Mouse (Mus musculus): ENCODE results near the gene Triap1. TPM values are rescaled to one million over a fixed set of nuclear protein-coding genes. Genes with fewer than 3 reads are reported as not detected.

Triap1 gene
- polyA plus RNA-seq, 1 experiment: 33.2 TPM

DNA sequence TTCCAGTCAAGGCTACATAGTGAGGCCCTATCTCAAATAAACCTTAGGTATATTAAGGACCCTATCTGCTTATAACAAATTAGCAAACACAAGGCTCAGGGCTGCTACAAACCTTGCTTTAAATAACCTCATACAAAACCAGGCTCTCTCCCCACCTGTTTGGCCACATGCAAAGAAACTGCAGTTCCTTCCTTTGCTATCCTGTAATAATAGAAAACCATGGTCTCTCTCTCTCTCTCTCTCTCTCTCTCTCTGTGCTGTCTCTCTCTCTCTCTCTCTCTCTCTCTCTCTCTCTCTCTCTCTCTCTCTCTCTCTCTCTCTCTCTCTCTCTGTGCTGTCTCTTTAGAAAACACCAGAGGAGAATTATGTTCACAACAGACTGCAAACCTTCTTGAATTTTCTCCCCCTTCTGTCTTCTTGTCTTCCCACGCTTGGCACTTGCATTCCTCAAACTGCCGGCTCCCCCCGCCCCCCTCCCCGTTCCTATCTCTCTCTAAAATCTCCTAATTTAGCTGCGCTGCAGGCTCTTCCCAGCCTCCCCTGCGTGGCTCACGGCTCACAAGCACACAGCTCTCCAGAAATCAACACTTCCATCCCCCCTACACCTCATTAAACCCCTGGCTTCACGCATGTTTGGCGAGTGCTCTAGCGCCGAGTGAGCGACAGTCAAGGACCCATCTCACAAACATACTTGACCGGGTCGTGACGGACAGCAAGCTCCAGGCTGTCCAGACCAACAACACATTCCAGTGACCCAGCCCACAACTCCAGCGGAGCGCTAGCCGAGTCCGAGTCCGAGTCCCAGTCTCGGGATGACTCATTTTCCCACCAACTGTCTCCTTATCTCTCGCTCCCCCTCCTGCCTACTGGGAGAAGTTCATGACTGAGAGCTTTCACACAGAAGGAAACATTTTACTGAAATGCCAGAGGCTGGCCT is 21.8 kb upstream of the Triap1 start:
- H3K27ac ChIP-seq (replicated peaks; ENCODE audit: low read depth, low read length): peak overlapping the region; percentile 70
- H3K4me3 ChIP-seq (ENCODE audit: insufficient read depth, low read depth, low read length): peak overlapping the region; percentile 59
- H3K4me1 ChIP-seq (ENCODE audit: control insufficient read depth, insufficient read depth, insufficient read length, low read length): no peaks in the 10 kb centered on the region

DNA sequence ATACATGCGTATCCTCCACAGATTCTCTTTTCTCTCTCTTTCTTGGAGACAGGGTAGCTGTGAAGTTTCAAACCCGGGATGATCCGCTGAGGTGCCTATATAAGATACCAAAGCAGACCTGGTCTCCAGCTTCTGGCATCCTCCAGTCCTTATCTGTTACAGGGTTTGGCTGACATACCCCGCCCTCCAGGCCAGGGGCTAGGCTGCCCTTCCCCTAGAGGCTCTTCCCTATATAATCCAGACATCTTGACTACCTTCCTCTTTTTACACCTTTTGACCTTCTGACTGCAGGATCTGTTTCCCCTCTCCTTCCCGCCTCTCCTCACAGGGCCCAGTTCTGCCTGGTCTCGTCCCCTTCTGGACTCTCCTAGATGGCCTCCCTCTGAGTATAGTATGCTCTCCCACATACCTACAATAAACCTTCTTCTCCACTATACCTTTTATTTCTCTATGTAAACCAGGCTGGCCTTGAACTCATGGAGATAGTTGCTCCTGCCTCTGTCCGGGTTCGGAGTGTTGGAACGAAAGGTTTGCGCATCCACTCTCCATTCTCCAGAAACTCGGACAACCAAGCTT is 14.7 kb upstream of the Triap1 start:
- peak overlapping the region; percentile 82 for H3K27ac ChIP-seq (replicated peaks; ENCODE audit: low read depth, low read length)
- peak overlapping the region; percentile 79 for H3K4me3 ChIP-seq (ENCODE audit: insufficient read depth, low read depth, low read length)
- H3K4me1 ChIP-seq (ENCODE audit: control insufficient read depth, insufficient read depth, insufficient read length, low read length): 0 out of 2 replicates have a peak, but pooled peaks cover 3% of the 10 kb centered on the region

DNA sequence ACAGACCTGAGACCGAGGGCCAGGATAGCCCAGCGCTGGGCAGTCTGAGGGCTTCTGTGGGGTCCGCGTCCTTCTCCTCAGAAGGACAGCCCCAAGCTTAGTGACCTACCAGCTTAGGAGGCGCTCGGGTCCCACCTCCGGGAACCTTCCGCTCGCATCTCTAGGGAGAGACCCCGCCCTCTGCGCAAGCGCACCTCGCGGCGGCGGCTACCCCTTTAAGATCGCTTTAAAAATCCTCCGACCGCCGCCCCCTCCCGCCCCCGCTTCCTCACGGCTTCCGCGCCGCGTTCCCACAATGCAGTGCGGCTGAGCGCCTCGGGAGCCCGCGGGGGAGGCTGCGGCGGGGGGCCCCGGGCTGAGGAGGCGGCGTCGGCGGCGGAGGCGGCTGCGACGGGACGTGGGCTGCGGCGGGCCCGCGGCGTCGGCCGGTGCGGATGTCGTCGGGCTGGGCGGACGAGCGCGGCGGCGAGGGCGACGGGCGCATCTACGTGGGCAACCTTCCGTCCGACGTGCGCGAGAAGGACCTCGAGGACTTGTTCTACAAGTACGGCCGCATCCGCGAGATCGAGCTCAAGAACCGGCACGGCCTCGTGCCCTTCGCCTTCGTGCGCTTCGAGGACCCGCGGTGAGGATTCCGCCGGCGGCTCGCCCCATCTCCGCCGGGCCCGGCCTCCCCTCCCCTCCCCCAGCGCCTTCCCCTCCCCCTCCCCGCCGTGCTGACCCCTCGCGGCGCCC is 14.0 kb upstream of the Triap1 start, which contains the start of gene Srsf9:
TSS of gene Srsf9 (plus strand) at position 303 of the 735 bp plus-strand sequence.
- H3K27ac ChIP-seq (replicated peaks; ENCODE audit: low read depth, low read length): peak within 1 kb of the TSS; percentile 82
- H3K4me1 ChIP-seq (ENCODE audit: control insufficient read depth, insufficient read depth, insufficient read length, low read length): 0 out of 2 replicates have a peak, but pooled peaks cover 3% of the 10 kb centered on the region
- peak within 1 kb of the TSS; percentile 79 for H3K4me3 ChIP-seq (ENCODE audit: insufficient read depth, low read depth, low read length)

DNA sequence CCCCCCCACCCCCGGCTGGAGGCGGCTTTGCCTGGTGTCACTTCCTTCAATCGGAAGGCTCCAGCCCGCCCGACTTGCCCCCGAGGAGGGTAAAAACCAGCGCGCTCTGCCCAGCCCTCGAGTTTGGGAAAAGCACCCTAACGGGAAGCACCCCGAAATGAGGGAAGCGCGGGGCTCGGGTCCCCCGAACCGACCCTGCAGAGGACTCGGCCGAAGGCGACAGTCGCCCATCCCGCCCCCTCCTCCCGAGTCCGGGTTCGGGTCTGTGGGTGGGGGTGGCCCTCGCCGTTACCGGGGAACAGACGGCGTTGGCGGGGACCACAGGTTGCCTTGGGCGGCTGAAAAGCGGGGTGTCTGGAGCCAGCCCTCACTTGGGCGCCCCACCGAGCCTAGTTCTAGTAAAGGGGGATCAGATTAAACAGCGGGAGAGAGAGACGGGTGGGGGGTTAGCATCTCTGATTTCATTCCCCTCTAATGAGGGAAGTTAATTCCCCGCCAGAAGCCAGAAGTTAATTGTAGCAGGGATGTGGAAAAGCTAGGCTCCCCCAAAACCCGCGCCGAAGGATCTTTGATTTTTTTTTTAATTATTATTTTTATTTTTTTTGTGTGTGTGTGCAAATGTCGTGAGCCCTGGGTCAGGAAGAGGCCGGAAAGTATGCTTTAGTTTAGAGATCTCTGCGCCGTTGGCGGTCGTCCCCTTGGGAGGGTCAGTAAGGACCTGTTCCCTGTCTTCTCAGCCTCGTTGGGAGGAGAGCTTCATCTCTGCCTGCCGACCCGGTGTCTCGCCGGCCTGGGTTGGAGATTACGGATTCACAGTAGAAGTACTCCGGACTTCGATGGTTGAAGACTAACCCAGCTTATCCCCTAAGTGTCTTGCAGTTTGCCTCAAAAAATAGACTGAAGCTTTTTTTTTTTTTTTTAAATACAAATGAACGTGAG is 13.1 kb upstream of the Triap1 start:
- peak overlapping the region; percentile 71 for H3K4me3 ChIP-seq (ENCODE audit: insufficient read depth, low read depth, low read length)
- H3K4me1 ChIP-seq (ENCODE audit: control insufficient read depth, insufficient read depth, insufficient read length, low read length): 0 out of 2 replicates have a peak, but pooled peaks cover 3% of the 10 kb centered on the region
- peak overlapping the region; percentile 48; the same call in 1 of the 2 replicates for H3K27ac ChIP-seq (replicated peaks; ENCODE audit: low read depth, low read length)

DNA sequence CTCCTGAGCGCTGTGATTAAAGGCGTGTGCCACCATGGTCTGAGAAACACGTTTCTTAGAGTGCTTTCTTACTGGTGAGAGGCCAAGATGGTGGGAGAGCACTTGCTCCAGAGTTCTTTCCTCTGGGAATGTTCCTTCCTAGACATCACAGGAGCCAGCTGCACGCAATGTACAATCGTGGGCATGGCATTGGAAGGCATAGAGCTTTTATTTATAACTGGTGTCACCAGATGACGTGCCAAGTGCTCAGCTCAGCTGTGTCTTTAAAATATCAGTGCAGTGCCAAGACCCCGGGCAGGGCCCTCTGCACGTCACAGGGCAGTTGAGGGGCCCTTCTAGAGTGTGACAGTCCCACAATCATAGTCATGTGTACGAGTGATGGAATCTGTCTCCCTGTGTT is 10.1 kb upstream of the Triap1 start:
- H3K4me3 ChIP-seq (ENCODE audit: insufficient read depth, low read depth, low read length): no peak overlapping the region
- H3K4me1 ChIP-seq (ENCODE audit: control insufficient read depth, insufficient read depth, insufficient read length, low read length): 0 out of 2 replicates have a peak, but pooled peaks cover 3% of the 10 kb centered on the region
- H3K27ac ChIP-seq (replicated peaks; ENCODE audit: low read depth, low read length): no peak overlapping the region

DNA sequence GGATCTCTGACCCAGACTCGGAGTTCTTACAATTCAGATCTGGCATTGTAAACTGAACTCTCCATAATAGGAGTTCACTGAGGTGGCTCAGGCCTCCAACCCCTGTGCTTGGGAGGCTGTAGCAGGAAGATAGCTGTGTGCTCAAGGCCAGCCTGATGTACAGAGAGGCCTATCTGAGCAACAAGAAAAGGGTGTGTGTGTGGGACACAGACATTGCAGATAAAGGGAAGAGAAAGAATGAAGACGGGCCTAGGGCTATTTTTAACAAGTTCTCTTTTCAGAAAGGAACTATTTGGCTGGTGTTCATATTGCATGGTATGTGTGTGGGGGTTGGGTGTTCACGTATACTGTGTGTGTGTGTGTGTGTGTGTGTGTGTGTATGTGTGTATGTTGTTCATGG is 7.4 kb upstream of the Triap1 start:
- no peak overlapping the region for H3K27ac ChIP-seq (replicated peaks; ENCODE audit: low read depth, low read length)
- no peak overlapping the region for H3K4me3 ChIP-seq (ENCODE audit: insufficient read depth, low read depth, low read length)
- H3K4me1 ChIP-seq (ENCODE audit: control insufficient read depth, insufficient read depth, insufficient read length, low read length): no peaks in the 10 kb centered on the region

DNA sequence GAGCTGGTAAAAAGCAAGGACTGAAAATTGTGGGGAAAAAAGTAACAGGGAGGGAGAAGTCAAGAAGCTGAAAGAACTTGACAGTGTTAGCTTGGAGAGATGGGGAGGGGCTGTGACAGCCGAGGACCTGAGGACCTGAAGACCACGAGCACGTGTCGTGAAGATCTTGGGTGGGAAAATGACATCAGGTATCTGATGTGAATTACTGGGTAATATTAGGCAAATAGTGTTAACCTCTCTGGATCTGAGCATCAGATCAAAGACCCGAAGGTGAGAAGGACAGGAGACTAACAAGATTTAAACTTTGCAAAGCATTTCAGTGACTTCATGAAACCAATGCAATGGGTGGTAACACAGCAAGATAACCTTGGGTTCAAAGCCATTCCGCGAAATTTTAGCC is 1.0 kb upstream of the Triap1 start:
- H3K4me1 ChIP-seq (ENCODE audit: control insufficient read depth, insufficient read depth, insufficient read length, low read length): peaks cover 4% of the 10 kb centered on the region; the same call in 1 of the 2 replicates
- no peak overlapping the region for H3K27ac ChIP-seq (replicated peaks; ENCODE audit: low read depth, low read length)
- no peak overlapping the region for H3K4me3 ChIP-seq (ENCODE audit: insufficient read depth, low read depth, low read length)

DNA sequence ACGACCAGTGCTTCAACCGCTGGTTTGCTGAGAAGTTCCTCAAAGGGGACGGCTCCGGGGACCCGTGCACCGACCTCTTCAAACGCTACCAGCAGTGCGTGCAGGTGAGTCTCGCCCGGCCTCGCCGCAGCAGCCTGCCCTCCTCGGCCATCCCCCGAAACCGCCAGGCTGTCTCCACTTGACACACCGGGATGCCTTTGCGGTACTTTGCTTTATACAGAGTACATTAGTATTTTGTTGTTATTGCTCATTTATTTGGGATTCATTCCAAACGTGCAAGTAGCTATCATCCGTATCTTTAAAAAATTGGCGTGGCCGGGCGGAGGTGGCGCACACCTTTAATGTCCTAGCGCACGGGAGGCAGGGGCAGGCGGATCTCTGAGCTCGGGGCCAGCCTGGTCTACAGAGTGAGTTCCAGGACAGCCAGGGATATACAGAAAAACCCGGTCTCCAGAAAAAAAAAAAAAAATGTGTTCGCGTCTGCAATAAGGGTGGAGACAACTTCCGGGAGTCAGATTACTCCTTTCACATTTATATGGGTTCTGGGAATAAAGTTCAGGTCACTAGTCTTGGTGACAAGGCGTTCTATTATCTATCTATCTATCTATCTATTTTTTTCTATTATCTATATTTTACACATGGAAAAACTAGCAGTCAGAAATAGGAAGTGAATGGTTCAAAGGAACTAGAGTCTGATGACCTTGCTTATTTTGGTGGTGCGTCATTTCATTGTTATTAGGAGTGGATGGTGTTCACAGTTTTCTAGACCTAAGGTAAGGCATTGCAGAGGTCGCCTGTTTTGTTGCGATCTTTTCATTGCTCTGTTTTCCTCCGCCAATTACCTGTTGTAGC is 515 bp downstream of the Triap1 start:
- peaks cover 4% of the 10 kb centered on the region; the same call in 1 of the 2 replicates for H3K4me1 ChIP-seq (ENCODE audit: control insufficient read depth, insufficient read depth, insufficient read length, low read length)
- 0 out of 2 replicates have a peak overlapping the region, but pooled peaks have one; percentile 1 for H3K27ac ChIP-seq (replicated peaks; ENCODE audit: low read depth, low read length)
- peak overlapping the region; percentile 97 for H3K4me3 ChIP-seq (ENCODE audit: insufficient read depth, low read depth, low read length)

DNA sequence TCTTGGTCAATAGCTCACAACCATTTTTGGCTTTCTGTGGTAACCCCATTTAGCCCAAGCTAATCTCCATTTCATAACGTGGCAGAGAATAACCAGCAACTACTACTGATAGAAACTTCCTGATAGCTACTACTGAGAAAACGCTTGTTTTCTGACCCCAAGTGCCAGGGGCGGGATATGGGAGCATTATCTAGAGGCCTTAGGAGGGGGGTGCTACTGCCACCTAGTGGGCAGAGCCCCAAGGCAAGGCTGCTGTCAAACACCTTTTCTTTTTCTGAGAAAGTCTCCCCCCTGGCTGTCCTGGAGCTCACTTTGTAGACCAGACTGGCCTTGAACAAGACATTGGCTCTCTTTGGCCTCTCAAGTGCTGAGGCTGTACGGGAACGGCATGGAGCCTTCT is 6.5 kb downstream of the Triap1 start:
- H3K27ac ChIP-seq (replicated peaks; ENCODE audit: low read depth, low read length): peak overlapping the region; percentile 29; the same call in 1 of the 2 replicates
- H3K4me3 ChIP-seq (ENCODE audit: insufficient read depth, low read depth, low read length): peak overlapping the region; percentile 99
- no peaks in the 10 kb centered on the region; the same call in 1 of the 2 replicates for H3K4me1 ChIP-seq (ENCODE audit: control insufficient read depth, insufficient read depth, insufficient read length, low read length)

DNA sequence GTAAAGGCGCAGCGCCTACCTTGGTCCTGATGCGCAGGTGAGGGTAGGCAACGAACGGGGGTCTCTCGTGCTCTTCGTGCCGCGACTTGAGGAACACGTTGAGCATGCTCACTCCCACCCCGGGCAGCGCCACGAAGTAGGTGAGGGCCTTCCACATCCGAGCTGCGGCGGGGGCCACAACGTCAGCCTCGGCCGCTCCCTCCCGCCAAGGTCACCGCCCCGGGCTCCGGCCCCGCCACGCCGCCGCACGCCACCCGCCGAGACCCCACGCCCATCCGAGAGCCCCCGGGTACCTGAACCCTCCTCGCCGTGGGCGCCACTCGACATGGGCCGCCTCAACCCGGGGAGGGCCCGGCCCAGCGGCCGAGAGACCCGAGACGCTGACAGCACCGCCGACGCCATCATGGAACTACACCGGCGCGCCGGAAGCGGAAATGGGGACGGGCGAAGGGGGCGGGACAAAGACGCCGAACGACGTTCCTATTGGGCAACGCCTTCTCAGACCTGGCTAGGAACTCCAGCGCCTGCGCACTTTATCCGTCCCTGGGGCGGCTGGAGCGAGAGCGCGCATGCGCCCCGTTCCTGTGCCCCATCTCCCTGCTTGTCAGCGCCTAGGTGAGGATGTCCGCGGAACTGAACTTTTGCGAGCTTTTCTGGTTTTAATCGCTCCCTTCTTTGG is 7.7 kb downstream of the Triap1 start, which contains the start of gene Cox6a1:
TSS of gene Cox6a1 (minus strand) at position 436 of the 679 bp plus-strand sequence.
- Histone ChIP-seq H3K4me1 (ENCODE audit: control insufficient read depth, insufficient read depth, insufficient read length, low read length) (no peaks in the 10 kb centered on the region; the same call in 1 of the 2 replicates), H3K27ac (replicated peaks; ENCODE audit: low read depth, low read length) (peak within 1 kb of the TSS; percentile 94), H3K4me3 (ENCODE audit: insufficient read depth, low read depth, low read length) (peak within 1 kb of the TSS; percentile 99)

DNA sequence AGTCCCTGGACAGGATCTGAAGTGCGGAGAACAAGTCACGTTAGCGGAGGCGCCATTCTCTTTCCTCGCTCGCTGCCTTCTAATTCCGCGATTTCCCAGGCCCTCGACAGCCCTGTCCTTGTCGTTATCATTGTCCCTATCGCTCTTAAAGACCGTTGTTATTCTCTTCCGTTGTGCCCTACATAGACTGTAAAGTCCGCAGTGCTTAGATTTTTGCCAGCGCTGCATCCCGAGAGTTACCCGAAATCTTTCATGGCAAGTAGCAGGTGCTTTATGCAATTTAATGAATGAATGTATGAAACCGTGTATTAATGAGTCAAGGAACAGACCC is 8.2 kb downstream of the Triap1 start:
- H3K4me3 ChIP-seq (ENCODE audit: insufficient read depth, low read depth, low read length): peak overlapping the region; percentile 69
- peak overlapping the region; percentile 52 for H3K27ac ChIP-seq (replicated peaks; ENCODE audit: low read depth, low read length)
- no peaks in the 10 kb centered on the region; the same call in 1 of the 2 replicates for H3K4me1 ChIP-seq (ENCODE audit: control insufficient read depth, insufficient read depth, insufficient read length, low read length)

DNA sequence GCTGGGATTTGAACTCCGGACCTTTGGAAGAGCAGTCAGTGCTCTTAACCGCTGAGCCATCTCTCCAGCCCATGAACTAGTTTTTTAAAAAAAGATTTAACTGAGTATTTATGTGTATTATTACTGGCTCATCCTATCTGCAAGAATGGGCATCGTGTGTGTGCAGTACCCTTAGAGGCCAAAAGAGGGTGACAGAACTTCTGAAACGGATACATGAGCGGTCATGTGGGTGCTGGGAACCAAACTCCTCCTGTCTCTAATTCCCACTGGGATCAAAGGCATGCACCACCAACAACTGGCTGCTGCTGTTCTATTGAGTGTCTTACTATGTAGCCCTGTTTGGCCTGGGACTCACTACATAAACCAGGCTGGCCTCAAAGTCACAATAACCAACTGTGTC is 10.3 kb downstream of the Triap1 start:
- H3K4me1 ChIP-seq (ENCODE audit: control insufficient read depth, insufficient read depth, insufficient read length, low read length): no peaks in the 10 kb centered on the region; the same call in 1 of the 2 replicates
- no peak overlapping the region for H3K4me3 ChIP-seq (ENCODE audit: insufficient read depth, low read depth, low read length)
- H3K27ac ChIP-seq (replicated peaks; ENCODE audit: low read depth, low read length): no peak overlapping the region

DNA sequence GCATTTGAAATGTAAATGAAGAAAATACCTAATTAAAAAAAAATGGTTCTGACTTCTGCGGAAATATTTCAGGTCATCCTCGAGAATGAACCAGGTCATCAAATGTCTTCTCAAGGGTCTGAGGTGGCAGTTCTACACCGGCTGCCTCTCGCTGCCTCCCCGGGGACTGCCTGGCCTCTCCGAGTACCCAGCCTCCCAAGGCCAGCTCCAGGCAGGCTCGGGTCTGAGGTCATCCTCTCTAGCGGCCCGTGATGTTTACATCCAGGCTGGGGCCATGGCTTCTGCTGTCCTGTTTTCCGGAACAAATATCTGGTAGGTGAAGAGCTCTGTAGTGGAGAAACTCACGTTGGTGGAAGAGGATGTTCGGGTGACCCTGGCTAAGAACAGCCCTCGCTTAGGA is 14.0 kb downstream of the Triap1 start:
- Histone ChIP-seq H3K27ac (replicated peaks; ENCODE audit: low read depth, low read length) (no peak overlapping the region), H3K4me3 (ENCODE audit: insufficient read depth, low read depth, low read length) (no peak overlapping the region), H3K4me1 (ENCODE audit: control insufficient read depth, insufficient read depth, insufficient read length, low read length) (no peaks in the 10 kb centered on the region)
